Mouse (Mus musculus) layer of hippocampus, postnatal 10 days (tissue): ENCODE measurements at regions not wholly inside any gene's neighbourhood (a gene's known extent, or its start where the extent isn't known, plus 50 kb on each side); places are given as distances from the start of the nearest gene placed in this dataset.

Experiments used
- DNase-seq, 2 experiments: peaks; one replicate each; pipeline ENCODE4 v3.0.0; 2021; ENCODE audit warnings: low spot score in 2 of 2
- microRNA-seq, 2 experiments: library from miRNA; unstranded; fragments of <30 nt; microRNA quantifications; one replicate each; pipeline ENCODE4 v1.2.0; 2021

DNA sequence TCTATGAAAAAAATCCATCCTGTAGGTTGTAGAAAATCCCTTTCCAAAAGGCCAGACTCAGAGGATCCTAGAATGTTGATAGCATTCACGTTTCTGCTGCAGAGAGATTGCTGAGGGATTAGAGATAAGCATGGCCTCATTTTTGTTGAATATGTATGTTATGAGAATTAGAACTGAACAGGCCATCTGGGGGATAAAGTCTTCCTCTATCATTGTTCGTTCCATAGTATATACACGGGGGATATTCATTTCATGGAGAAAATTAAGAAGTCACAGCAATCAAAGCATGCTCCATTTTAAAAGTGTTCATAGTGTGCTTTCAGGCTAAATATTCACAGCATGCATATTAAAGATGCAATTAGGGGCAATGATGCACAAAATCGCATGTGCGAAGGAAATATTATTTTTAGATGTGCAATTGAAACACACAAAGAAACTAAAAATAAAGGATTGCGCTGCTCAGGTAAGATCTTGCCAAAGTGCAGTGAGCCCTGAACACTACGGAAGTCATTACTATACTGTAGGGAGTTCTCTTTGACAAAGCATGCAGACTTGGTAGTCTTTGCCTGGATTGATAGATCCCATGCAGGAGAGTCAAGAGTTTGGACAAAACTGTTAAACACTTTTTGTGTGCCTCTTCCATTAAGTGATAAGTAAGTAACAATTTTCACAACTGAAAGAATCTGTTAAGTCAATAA is 511.5 kb downstream of the Phf3 start:
- no peak for DNase-seq

- DNase-seq: no peak
These were observed 553.0 kb downstream of the Phf3 start for GRCm38 (mm10) chr1:30320657-30321262.

DNA sequence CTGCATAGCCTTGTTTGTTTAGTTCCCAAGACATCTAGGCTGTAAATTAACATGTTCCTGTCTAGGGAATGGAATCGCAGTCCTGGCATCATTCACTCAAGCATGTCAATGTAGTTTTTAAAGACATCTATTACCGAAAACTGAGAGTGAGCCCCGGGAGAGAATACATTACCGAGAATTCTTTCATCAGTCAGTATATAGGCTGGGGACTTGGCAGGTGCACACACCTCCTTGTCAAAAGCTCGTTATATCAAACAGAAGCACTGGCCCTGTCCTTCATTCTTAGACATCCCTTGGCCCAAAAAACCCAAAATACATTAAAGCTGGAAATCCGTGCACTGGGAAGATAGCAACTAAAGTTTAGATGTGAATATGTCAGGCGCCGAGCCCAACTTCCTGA is 555.5 kb downstream of the Phf3 start:
- DNase-seq: no peak

DNA sequence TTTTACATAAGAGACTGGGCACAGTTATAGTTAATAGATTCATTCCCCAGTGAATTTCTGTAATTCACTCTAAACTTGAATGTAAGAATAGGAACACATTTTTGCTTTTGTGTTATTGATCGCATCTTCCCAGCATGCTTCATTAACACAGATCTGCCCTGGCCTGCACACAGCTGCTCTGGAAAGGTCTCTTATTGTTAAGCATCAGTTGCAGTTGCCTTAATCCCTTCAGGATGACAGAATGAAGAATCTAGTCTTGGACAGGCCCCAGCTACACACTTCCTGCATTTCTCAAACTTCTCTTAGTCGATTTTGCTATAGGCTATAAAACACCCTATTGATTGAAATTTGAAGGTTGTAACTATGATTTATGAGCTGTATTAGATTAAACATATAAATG is 584.6 kb downstream of the Phf3 start:
- DNase-seq: no peak

GRCm38 (mm10) chr1:30262418-30262817 is 611.3 kb downstream of the Phf3 start:
- no peak for DNase-seq

GRCm38 (mm10) chr1:30259547-30259946 is 614.2 kb downstream of the Phf3 start:
- DNase-seq: no peak

DNA sequence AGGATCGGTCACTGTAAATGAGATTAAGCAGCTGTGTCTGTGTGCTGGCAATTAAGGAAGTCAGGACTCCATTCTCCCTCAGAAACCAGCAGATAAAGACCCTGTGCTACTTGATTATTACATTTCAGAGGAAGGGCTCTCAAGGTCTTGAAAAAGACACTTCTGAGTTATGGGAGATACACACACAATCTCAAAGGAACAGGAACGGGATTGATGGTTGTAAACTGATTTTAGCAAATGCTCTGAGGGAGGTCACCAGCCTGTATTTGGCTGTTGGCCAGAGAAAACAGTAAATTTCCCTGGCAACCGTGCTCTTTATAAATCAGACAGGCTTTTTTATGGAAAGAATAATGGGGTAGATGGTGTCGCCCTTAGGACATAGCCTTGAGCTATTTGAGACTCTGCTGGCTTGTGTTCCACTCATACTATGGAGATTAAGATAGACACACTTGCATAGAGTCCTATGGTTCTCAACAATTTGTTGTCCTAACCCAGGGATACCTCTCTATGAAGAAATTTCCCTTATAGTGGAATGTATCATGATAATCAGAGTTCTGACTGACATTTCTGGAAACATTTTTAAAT is 656.9 kb downstream of the Phf3 start:
- no peak for DNase-seq

GRCm38 (mm10) chr1:30204608-30205262 is 669.0 kb downstream of the Phf3 start:
- DNase-seq: no peak

- no peak for DNase-seq
These were observed 697.5 kb downstream of the Phf3 start for GRCm38 (mm10) chr1:30176225-30176624.

GRCm38 (mm10) chr1:30144997-30145396 is 728.7 kb downstream of the Phf3 start:
- peak; percentile 54 to 71 for DNase-seq

- DNase-seq: no peak
These were observed 759.5 kb downstream of the Phf3 start for GRCm38 (mm10) chr1:30114186-30114585.

Small RNA genes lying in the stretch of these regions (microRNA-seq; reads per million reads assigned to microRNA genes)
- 0 reads per million in 2 experiments for gene Gm27430
